Mouse (Mus musculus): ENCODE data around the gene Tas1r1.

Gene Tas1r1

GRCm38 (mm10) chr4:152010707-152011134 lies 27.6 kb downstream of the Tas1r1 start:
- Histone ChIP-seq H3K36me3 (ENCODE audit: insufficient read depth, low read length) (peaks cover 56% of the 10 kb centered on the region), H3K9me3 (ENCODE audit: low read length) (no peaks in the 10 kb centered on the region), H3K27me3 (ENCODE audit: insufficient read depth, low read length) (peaks cover 20% of the 10 kb centered on the region), H3K4me3 (replicated peaks; ENCODE audit: low read length) (peak overlapping the region; percentile 96), H3K4me1 (replicated peaks; ENCODE audit: low read depth, low read length) (peaks cover 87% of the 10 kb centered on the region)
- no peak for TF ChIP-seq CTCF (conservative IDR thresholded peaks at IDR 0.05; ENCODE audit: low read length)
- TF ChIP-seq NANOG (IDR thresholded peaks at IDR 0.05; ENCODE audit: borderline replicate concordance, low read length): no peak
- no peak for TF ChIP-seq POU5F1 (IDR thresholded peaks at IDR 0.05; ENCODE audit: borderline replicate concordance, low read length)

- H3K27me3 ChIP-seq (ENCODE audit: insufficient read depth, low read length): peaks cover 20% of the 10 kb centered on the region
- TF ChIP-seq NANOG (IDR thresholded peaks at IDR 0.05; ENCODE audit: borderline replicate concordance, low read length) (no peak), POU5F1 (IDR thresholded peaks at IDR 0.05; ENCODE audit: borderline replicate concordance, low read length) (no peak), CTCF (conservative IDR thresholded peaks at IDR 0.05; ENCODE audit: low read length) (no peak)
- peaks cover 87% of the 10 kb centered on the region for H3K4me1 ChIP-seq (replicated peaks; ENCODE audit: low read depth, low read length)
- H3K36me3 ChIP-seq (ENCODE audit: insufficient read depth, low read length): peaks cover 51% of the 10 kb centered on the region
- no peaks in the 10 kb centered on the region for H3K9me3 ChIP-seq (ENCODE audit: low read length)
- H3K4me3 ChIP-seq (replicated peaks; ENCODE audit: low read length): peak overlapping the region; percentile 96
Measured at GRCm38 (mm10) chr4:152010091-152010706, 28.2 kb downstream of the Tas1r1 start.

- Histone ChIP-seq H3K27me3 (ENCODE audit: insufficient read depth, low read length) (peaks cover 20% of the 10 kb centered on the region), H3K36me3 (ENCODE audit: insufficient read depth, low read length) (peaks cover 43% of the 10 kb centered on the region), H3K4me1 (replicated peaks; ENCODE audit: low read depth, low read length) (peaks cover 84% of the 10 kb centered on the region), H3K4me3 (replicated peaks; ENCODE audit: low read length) (peak overlapping the region; percentile 96), H3K9me3 (ENCODE audit: low read length) (no peaks in the 10 kb centered on the region)
- TF ChIP-seq POU5F1 (IDR thresholded peaks at IDR 0.05; ENCODE audit: borderline replicate concordance, low read length) (no peak), NANOG (IDR thresholded peaks at IDR 0.05; ENCODE audit: borderline replicate concordance, low read length) (no peak), CTCF (conservative IDR thresholded peaks at IDR 0.05; ENCODE audit: low read length) (no peak)
Measured at GRCm38 (mm10) chr4:152009076-152010051, 29.0 kb downstream of the Tas1r1 start.

- H3K4me3 ChIP-seq (replicated peaks; ENCODE audit: low read length): peak within 1 kb of the TSS; percentile 96
- peaks cover 79% of the 10 kb centered on the region for H3K4me1 ChIP-seq (replicated peaks; ENCODE audit: low read depth, low read length)
- H3K27me3 ChIP-seq (ENCODE audit: insufficient read depth, low read length): peaks cover 20% of the 10 kb centered on the region
- no peaks in the 10 kb centered on the region for H3K9me3 ChIP-seq (ENCODE audit: low read length)
- peaks cover 35% of the 10 kb centered on the region for H3K36me3 ChIP-seq (ENCODE audit: insufficient read depth, low read length)
- TF ChIP-seq NANOG (IDR thresholded peaks at IDR 0.05; ENCODE audit: borderline replicate concordance, low read length): no peak
- TF ChIP-seq POU5F1 (IDR thresholded peaks at IDR 0.05; ENCODE audit: borderline replicate concordance, low read length): no peak
- no peak for TF ChIP-seq CTCF (conservative IDR thresholded peaks at IDR 0.05; ENCODE audit: low read length)
Measured at GRCm38 (mm10) chr4:152008622-152009075, 29.7 kb downstream of the Tas1r1 start, which contains the start of gene Klhl21. Klhl21 (plus strand) TSS chr4:152008803.

GRCm38 (mm10) chr4:152008148-152008500 lies 30.2 kb downstream of the Tas1r1 start:
- peaks cover 20% of the 10 kb centered on the region for H3K27me3 ChIP-seq (ENCODE audit: insufficient read depth, low read length)
- H3K9me3 ChIP-seq (ENCODE audit: low read length): no peaks in the 10 kb centered on the region
- TF ChIP-seq NANOG (IDR thresholded peaks at IDR 0.05; ENCODE audit: borderline replicate concordance, low read length) (no peak), POU5F1 (IDR thresholded peaks at IDR 0.05; ENCODE audit: borderline replicate concordance, low read length) (no peak), CTCF (conservative IDR thresholded peaks at IDR 0.05; ENCODE audit: low read length) (no peak)
- H3K36me3 ChIP-seq (ENCODE audit: insufficient read depth, low read length): peaks cover 30% of the 10 kb centered on the region
- H3K4me3 ChIP-seq (replicated peaks; ENCODE audit: low read length): peak overlapping the region; percentile 96
- peaks cover 74% of the 10 kb centered on the region for H3K4me1 ChIP-seq (replicated peaks; ENCODE audit: low read depth, low read length)

GRCm38 (mm10) chr4:152007481-152008147 lies 30.8 kb downstream of the Tas1r1 start:
- H3K36me3 ChIP-seq (ENCODE audit: insufficient read depth, low read length): peaks cover 25% of the 10 kb centered on the region
- H3K27me3 ChIP-seq (ENCODE audit: insufficient read depth, low read length): peaks cover 20% of the 10 kb centered on the region
- H3K4me3 ChIP-seq (replicated peaks; ENCODE audit: low read length): peak overlapping the region; percentile 96
- peaks cover 69% of the 10 kb centered on the region for H3K4me1 ChIP-seq (replicated peaks; ENCODE audit: low read depth, low read length)
- TF ChIP-seq CTCF (conservative IDR thresholded peaks at IDR 0.05; ENCODE audit: low read length): no peak
- TF ChIP-seq NANOG (IDR thresholded peaks at IDR 0.05; ENCODE audit: borderline replicate concordance, low read length): no peak
- TF ChIP-seq POU5F1 (IDR thresholded peaks at IDR 0.05; ENCODE audit: borderline replicate concordance, low read length): no peak
- H3K9me3 ChIP-seq (ENCODE audit: low read length): no peaks in the 10 kb centered on the region

GRCm38 (mm10) chr4:152006812-152007211 lies 31.6 kb downstream of the Tas1r1 start:
- peaks cover 20% of the 10 kb centered on the region for H3K27me3 ChIP-seq (ENCODE audit: insufficient read depth, low read length)
- TF ChIP-seq POU5F1 (IDR thresholded peaks at IDR 0.05; ENCODE audit: borderline replicate concordance, low read length) (no peak), CTCF (conservative IDR thresholded peaks at IDR 0.05; ENCODE audit: low read length) (no peak), NANOG (IDR thresholded peaks at IDR 0.05; ENCODE audit: borderline replicate concordance, low read length) (no peak)
- no peaks in the 10 kb centered on the region for H3K9me3 ChIP-seq (ENCODE audit: low read length)
- 0 out of 2 replicates have a peak overlapping the region, but pooled peaks have one; percentile 96 for H3K4me3 ChIP-seq (replicated peaks; ENCODE audit: low read length)
- H3K4me1 ChIP-seq (replicated peaks; ENCODE audit: low read depth, low read length): peaks cover 61% of the 10 kb centered on the region
- peaks cover 17% of the 10 kb centered on the region for H3K36me3 ChIP-seq (ENCODE audit: insufficient read depth, low read length)

GRCm38 (mm10) chr4:152006137-152006536 lies 32.2 kb downstream of the Tas1r1 start:
- Histone ChIP-seq H3K4me3 (replicated peaks; ENCODE audit: low read length) (no peak overlapping the region), H3K27me3 (ENCODE audit: insufficient read depth, low read length) (peaks cover 20% of the 10 kb centered on the region), H3K9me3 (ENCODE audit: low read length) (no peaks in the 10 kb centered on the region), H3K4me1 (replicated peaks; ENCODE audit: low read depth, low read length) (peaks cover 54% of the 10 kb centered on the region), H3K36me3 (ENCODE audit: insufficient read depth, low read length) (peaks cover 10% of the 10 kb centered on the region)
- TF ChIP-seq CTCF (conservative IDR thresholded peaks at IDR 0.05; ENCODE audit: low read length) (peak; percentile 25; the same call in 1 of the 2 replicates), NANOG (IDR thresholded peaks at IDR 0.05; ENCODE audit: borderline replicate concordance, low read length) (no peak), POU5F1 (IDR thresholded peaks at IDR 0.05; ENCODE audit: borderline replicate concordance, low read length) (no peak)

Data from E14TG2a.4 (cell line).